Mouse (Mus musculus): ENCODE measurements around the gene Zbtb20.

The Zbtb20 gene

GRCm38 (mm10) chr16:43362651-43363300 is 487.1 kb downstream of the Zbtb20 start:
- peak; percentile 93 for DNase-seq (ENCODE audit: low read depth)

GRCm38 (mm10) chr16:43363316-43363715 is 487.6 kb downstream of the Zbtb20 start:
- DNase-seq (ENCODE audit: low read depth) = peak; percentile 44

GRCm38 (mm10) chr16:43363751-43364515 is 488.3 kb downstream of the Zbtb20 start:
- peak; percentile 62 for DNase-seq (ENCODE audit: low read depth)

- DNase-seq (ENCODE audit: low read depth) = peak; percentile 9
These were observed 488.8 kb downstream of the Zbtb20 start for GRCm38 (mm10) chr16:43364516-43364910.

DNA sequence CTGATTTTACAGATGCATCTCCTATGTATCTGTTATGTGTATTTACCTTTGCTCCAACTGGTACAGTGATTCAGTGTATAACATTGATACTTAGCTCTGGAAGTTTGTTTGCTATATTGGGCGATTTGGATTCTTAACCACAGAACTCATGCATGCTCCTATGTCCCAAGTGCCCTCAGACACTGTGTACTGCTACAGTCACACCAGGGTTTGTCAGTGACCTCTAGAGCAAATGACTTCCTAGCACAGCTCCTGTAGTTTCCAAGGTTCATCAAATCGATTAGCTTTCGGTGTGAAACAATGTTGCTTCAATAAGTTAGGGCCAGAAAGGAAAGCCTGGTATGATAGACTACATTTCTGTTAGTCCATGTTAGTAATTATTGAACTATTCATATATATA is 489.6 kb downstream of the Zbtb20 start:
- DNase-seq (ENCODE audit: low read depth) = no peak

DNA sequence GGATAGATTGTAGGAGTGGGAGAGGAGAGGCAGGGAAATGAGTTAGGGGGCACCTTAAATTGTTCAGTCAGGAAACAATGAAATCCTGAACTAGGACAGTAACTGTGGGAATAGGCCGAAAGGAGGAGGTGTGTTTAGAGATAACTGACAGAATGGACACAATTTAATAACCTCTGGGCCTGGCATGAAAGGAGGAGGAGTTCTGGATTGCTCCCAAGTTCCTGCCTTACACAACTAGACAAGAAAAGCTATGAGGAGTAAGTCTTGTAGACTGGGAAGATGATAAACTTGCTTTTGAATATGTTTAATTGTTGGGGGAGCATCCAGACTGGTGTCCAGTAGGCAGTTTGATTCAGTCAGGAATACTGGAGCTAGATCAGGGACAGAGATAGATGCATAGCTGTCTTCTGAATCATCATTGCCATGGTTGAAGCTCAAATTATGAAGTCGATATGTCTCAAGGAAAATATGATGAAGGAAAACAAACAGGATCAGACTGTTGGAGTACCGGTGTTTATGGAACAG is 494.9 kb downstream of the Zbtb20 start:
- DNase-seq (ENCODE audit: low read depth) = peak; percentile 50

DNA sequence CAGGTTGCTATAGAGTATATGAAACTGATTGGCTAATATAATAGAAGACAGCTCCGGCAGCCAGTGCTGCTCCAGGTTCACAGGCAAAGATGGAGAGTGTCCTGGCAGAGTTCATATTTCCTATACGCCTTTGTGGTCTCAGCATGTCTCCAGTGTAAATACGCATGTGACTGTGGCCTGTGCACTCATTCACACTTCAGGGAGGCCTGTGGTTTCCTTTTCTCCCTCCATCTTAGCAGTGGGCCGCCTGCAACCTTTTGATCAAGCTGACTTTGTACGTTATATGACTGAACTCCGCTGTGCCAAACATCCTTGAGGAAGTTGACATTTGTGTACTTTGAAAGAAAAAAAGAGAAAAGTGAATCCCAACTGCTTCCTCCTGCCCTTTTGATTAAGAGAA is 501.1 kb downstream of the Zbtb20 start:
- no peak for DNase-seq (ENCODE audit: low read depth)

- DNase-seq (ENCODE audit: low read depth) = no peak
These were observed 504.0 kb downstream of the Zbtb20 start for GRCm38 (mm10) chr16:43379351-43380325.

DNA sequence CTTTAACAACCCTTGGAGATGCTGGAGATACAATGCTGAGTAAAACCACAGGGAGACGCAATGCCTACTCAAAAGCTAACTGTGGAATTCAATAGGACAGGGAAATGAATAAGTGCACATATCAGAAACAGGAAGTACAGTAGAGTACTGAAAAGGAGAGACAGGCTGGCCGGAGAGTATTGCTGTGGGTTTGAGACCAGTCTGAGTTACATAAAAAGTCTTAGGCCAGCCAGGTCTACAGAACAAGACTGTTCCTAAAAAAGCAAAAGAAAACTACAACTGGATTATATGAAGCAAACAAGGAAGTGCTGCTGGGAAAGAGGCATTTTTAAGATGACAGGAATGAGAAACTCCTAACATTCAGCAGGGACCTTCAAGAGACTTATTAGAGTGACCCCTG is 505.5 kb downstream of the Zbtb20 start:
- DNase-seq (ENCODE audit: low read depth) = no peak

DNA sequence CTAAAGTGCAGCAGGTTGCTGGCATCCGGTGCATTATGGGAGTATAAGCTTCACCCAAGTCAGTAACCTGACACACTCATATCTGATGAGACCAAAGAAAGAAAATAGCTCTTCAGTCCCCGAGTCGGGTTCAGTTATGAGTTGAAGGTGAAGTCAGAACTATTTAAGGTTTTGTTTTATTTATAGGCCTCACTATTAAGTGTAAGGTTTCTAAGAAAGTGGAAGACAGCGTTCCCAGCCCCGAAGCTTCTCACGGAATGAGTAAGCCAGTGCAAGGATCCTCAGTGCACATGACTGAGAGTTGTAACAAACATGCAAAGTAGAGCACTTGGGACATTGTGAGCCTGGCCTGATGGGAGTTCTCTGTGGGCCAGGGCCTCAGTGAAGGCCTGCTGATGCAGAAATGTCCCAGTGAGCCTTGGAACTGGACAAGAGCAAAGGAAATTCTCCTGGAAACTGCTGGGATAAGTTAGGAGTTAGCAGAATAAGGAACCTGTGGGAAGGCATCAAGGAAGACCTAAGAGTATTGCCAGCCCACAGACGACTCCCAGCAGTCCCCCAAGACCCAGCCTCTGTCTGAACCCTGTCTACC is 507.6 kb downstream of the Zbtb20 start:
- no peak for DNase-seq (ENCODE audit: low read depth)

- DNase-seq (ENCODE audit: low read depth) = no peak
These were observed 509.4 kb downstream of the Zbtb20 start for GRCm38 (mm10) chr16:43384953-43385619.

GRCm38 (mm10) chr16:43385620-43386210 is 510.0 kb downstream of the Zbtb20 start:
- DNase-seq (ENCODE audit: low read depth) = no peak

- no peak for DNase-seq (ENCODE audit: low read depth)
These were observed 510.7 kb downstream of the Zbtb20 start for GRCm38 (mm10) chr16:43386426-43386825.

- DNase-seq (ENCODE audit: low read depth) = no peak
These were observed 512.7 kb downstream of the Zbtb20 start for GRCm38 (mm10) chr16:43388389-43388788.

DNA sequence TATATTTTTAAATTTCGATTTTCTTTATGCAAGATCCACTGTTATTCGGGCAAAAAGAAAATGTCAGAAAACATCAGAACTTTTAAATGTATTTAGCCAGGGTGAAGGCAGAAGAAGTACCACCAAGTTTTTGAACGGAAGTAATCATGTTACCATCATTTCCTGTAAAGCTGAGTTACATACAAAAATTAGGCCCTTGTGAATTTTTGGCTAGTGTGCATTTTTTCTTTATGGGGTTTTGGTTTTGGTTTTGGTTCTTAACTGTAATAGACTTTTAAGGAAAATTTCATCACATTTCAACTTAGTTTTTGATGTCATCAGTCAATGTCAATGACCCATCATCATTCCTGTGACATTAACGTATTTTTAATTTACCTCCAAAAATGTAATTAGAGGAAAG is 514.7 kb downstream of the Zbtb20 start:
- no peak for DNase-seq (ENCODE audit: low read depth)

DNA sequence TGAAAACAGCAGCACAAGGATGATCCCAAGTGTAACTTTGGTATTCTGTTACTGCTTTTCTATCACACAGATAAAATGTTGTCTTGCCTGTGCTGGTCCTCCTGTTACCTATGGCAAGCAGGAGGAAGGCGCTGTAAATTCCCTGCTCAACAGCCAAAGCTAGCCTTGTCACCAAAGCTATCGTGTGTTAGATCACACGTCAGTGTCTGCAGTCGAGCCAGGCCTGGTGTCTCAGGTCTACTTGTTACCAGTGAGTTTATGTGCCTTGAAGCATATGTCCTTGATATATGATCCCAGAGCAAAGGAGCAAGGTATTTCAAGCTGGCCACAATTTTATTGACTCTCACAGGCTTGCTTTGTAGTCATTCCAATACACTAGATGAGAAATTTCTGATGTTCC is 517.7 kb downstream of the Zbtb20 start:
- no peak for DNase-seq (ENCODE audit: low read depth)

DNA sequence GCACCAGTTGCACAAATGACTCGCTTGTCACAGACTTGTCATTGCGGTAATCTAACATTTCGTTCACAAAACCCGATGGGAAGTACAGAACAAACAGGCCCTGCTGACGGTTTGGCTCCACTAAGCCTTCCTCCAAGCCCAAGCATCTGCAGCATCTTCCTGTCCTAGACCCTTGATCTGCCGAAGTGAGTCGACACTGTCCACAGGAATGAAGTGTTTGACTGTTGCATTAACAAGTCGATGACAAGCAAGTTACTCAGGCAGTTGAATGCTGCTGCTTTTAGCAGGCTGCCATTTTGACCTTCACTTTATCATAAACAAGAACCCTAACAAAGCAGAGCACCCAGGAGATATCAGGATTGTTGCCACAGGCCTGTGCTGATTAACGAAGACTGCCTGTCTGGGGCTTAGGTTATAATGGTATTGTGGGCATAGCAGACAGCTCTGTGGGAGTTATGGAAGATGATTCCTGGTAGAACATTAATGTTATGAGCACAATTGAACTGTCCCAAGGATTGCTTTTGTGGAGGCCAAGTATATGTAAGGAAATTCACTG is 518.4 kb downstream of the Zbtb20 start:
- no peak for DNase-seq (ENCODE audit: low read depth)

DNA sequence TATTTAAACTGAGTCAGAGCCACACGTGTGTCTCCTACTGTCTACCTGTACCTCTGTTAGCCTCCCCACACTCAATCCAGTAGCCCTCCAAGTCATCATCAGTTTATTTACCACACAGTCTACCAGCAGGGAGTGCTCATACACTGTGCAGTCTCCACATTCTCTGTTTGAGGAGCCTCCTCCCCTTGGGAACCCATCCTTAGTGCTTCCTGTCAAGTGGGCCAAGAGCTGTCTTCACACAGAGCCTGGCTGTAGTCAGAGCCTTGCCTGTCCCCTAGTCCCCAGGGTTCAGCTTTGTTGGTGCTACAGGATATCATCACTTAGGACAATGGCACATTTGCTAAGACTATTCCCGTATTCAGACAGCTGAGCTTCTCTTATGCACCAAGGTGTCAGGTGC is 519.1 kb downstream of the Zbtb20 start:
- no peak for DNase-seq (ENCODE audit: low read depth)

GRCm38 (mm10) chr16:43396849-43397628 is 521.4 kb downstream of the Zbtb20 start:
- no peak for DNase-seq (ENCODE audit: low read depth)
